9 mouse cellular contexts compared by ENCODE assay signal in genomic region chr19:11092131-11092530, GRCm38 (mm10). TPM values are rescaled to one million over a fixed set of nuclear protein-coding genes. Genes with fewer than 3 reads are reported as not detected.
DNase-seq lines count a peak whose midpoint lies in the region; ATAC-seq and TF ChIP-seq lines count a peak whose summit lies in the region.
"Not testable (repeated sequence)": the region's sequence is repeated elsewhere in the genome, so short reads cannot be mapped to it uniquely, and the experiment has no call there.
"Had no signal": no experiment of that assay in that cellular context is flagged by ENCODE, and none has a peak within 500 bp of the region (broad histone marks: within the 10 kb centered on the region; RNA-seq: fewer than 3 reads in every experiment).

No protein-coding gene starts in this region.

- H3K9ac ChIP-seq in forebrain, embryonic 14.5 days (ENCODE audit: low read length); kidney, embryonic 16.5 days (replicated peaks; ENCODE audit: low read length); lung, embryonic 14.5 days: not testable (repeated sequence)

- not testable (repeated sequence) for TF ChIP-seq POLR2A in brain, embryonic 14.5 days (IDR thresholded peaks at IDR 0.05; ENCODE audit: borderline replicate concordance, extremely low read depth, insufficient read depth, insufficient read length, poor library complexity, severe bottlenecking)

- not testable (repeated sequence) for H3K27me3 ChIP-seq in forebrain, embryonic 14.5 days (replicated peaks; ENCODE audit: control insufficient read depth, insufficient read depth, low read length); kidney, embryonic 16.5 days (ENCODE audit: insufficient read depth, low read length); splenic B cell, adult 2 months (ENCODE audit: control insufficient read depth, insufficient read depth, low read length, poor library complexity, severe bottlenecking)
- H3K27me3 ChIP-seq in hindbrain, embryonic 10.5 days (ENCODE audit: insufficient read depth, poor library complexity, severe bottlenecking), result peaks cover 25% of the 10 kb centered on the region
- H3K27me3 ChIP-seq in lung, embryonic 14.5 days (ENCODE audit: insufficient read depth, low read length), result peaks cover 17% of the 10 kb centered on the region; the same call in 1 of the 2 replicates

- H3K4me1 ChIP-seq in forebrain, embryonic 14.5 days (ENCODE audit: control insufficient read depth, insufficient read depth, low read length); hindbrain, embryonic 10.5 days (replicated peaks); kidney, embryonic 16.5 days (ENCODE audit: insufficient read depth, low read length); lung, embryonic 14.5 days (ENCODE audit: insufficient read depth): not testable (repeated sequence)

- H3K36me3 ChIP-seq in forebrain, embryonic 14.5 days (ENCODE audit: control insufficient read depth, insufficient read depth, low read length); hindbrain, embryonic 10.5 days; kidney, embryonic 16.5 days (ENCODE audit: insufficient read depth, low read length); lung, embryonic 14.5 days (ENCODE audit: insufficient read depth); splenic B cell, adult 2 months (ENCODE audit: control insufficient read depth, insufficient read depth, low read length, poor library complexity, severe bottlenecking): not testable (repeated sequence)

- WGBS in forebrain, embryonic 14.5 days, result 5% methylated on average over 49 of the region's 50 CpGs
- WGBS in hindbrain, embryonic 10.5 days, result 5% methylated on average over 50 of the region's 50 CpGs
- 2% methylated on average over 50 of the region's 50 CpGs for WGBS in kidney, embryonic 16.5 days
- 2% methylated on average over 50 of the region's 50 CpGs for WGBS in lung, embryonic 14.5 days

- DNase-seq in B cell, adult 2 months, result peak; percentile 18 to 37
- DNase-seq in brain, embryonic 14.5 days (ENCODE audit: low read depth), result peak; percentile 1
- not testable (repeated sequence) for DNase-seq in forebrain, embryonic 14.5 days (ENCODE audit: low spot score)
- peak; percentile 3 for DNase-seq in hindbrain, embryonic 10.5 days (ENCODE audit: low spot score)
- DNase-seq in lung, embryonic 14.5 days, result peak; percentile 18
- peak; percentile 15 for DNase-seq in neural tube, embryonic 10.5 days (ENCODE audit: extremely low spot score, low spot score)
- peak; percentile 34 for DNase-seq in splenic B cell, adult 2 months (ENCODE audit: low read depth, low spot score)

- not testable (repeated sequence) for TF ChIP-seq CTCF in brain, embryonic 14.5 days (IDR thresholded peaks at IDR 0.05; ENCODE audit: borderline replicate concordance, extremely low read depth, insufficient read depth, insufficient read length); lung, embryonic 14.5 days (IDR thresholded peaks at IDR 0.05; ENCODE audit: low read depth)

- not testable (repeated sequence) for ATAC-seq in forebrain, embryonic 14.5 days; kidney, embryonic 16.5 days (ENCODE audit: low FRiP score, low TSS enrichment); lung, embryonic 14.5 days (ENCODE audit: insufficient read depth)

- not testable (repeated sequence) for H3K9me3 ChIP-seq in forebrain, embryonic 14.5 days (replicated peaks; ENCODE audit: control insufficient read depth, low read length); hindbrain, embryonic 10.5 days; kidney, embryonic 16.5 days (ENCODE audit: low read length); lung, embryonic 14.5 days (ENCODE audit: low read depth, low read length)

- peak overlapping the region; percentile 47 for H3K4me2 ChIP-seq in forebrain, embryonic 14.5 days (ENCODE audit: low read length)
- H3K4me2 ChIP-seq in kidney, embryonic 16.5 days (replicated peaks; ENCODE audit: low read depth, low read length), result peak overlapping the region; percentile 52
- peak overlapping the region; percentile 53 for H3K4me2 ChIP-seq in lung, embryonic 14.5 days

- not testable (repeated sequence) for H3K27ac ChIP-seq in forebrain, embryonic 14.5 days (ENCODE audit: low read depth, low read length); hindbrain, embryonic 10.5 days; kidney, embryonic 16.5 days (ENCODE audit: low read length); lung, embryonic 14.5 days (ENCODE audit: low read depth)

- peak overlapping the region; percentile 23 for H3K4me3 ChIP-seq in forebrain, embryonic 14.5 days (ENCODE audit: low read depth, low read length)
- peak overlapping the region; percentile 44 for H3K4me3 ChIP-seq in hindbrain, embryonic 10.5 days
- H3K4me3 ChIP-seq in kidney, embryonic 16.5 days (ENCODE audit: low read length), result peak overlapping the region; percentile 34; the same call in 1 of the 2 replicates
- peak overlapping the region; percentile 24 for H3K4me3 ChIP-seq in lung, embryonic 14.5 days (ENCODE audit: low read depth, low read length)

RNA-seq across cellular contexts. Expression of gene Ms4a8a, which starts 11.2 kb away (rescaled TPM):
- polyA plus RNA-seq in brain, embryonic 14.5 days (2012; rRNA removed), result not detected in 2 replicates
- not detected in 2 replicates for polyA plus RNA-seq in forebrain, embryonic 14.5 days (2014; fragmentation: Nextera tagmentation; extraction: Ambion mirVana)
- not detected in 2 replicates for polyA plus RNA-seq in hindbrain, embryonic 10.5 days (2016; fragmentation: Nextera tagmentation; extraction: Ambion mirVana)
- polyA plus RNA-seq in kidney, embryonic 16.5 days (2015; fragmentation: Nextera tagmentation; extraction: Ambion mirVana), result not detected in 2 replicates
- polyA plus RNA-seq in lung, embryonic 14.5 days (2014; fragmentation: Nextera tagmentation; extraction: Ambion mirVana), result 0.18 TPM in 1 of 2 replicates, not detected in the other

RNA-seq across cellular contexts. Expression of gene 1700017D01Rik, which starts 38.5 kb away (rescaled TPM):
- polyA plus RNA-seq in brain, embryonic 14.5 days (2012; rRNA removed), result not detected in 2 replicates
- polyA plus RNA-seq in forebrain, embryonic 14.5 days (2014; fragmentation: Nextera tagmentation; extraction: Ambion mirVana), result not detected in 2 replicates
- polyA plus RNA-seq in hindbrain, embryonic 10.5 days (2016; fragmentation: Nextera tagmentation; extraction: Ambion mirVana), result not detected in 2 replicates
- not detected in 2 replicates for polyA plus RNA-seq in kidney, embryonic 16.5 days (2015; fragmentation: Nextera tagmentation; extraction: Ambion mirVana)
- not detected in 2 replicates for polyA plus RNA-seq in lung, embryonic 14.5 days (2014; fragmentation: Nextera tagmentation; extraction: Ambion mirVana)
- polyA plus RNA-seq: large intestine, adult 2 months had no signal
